In genomic region chr3:103589636-103590035, GRCm38 (mm10) we compare ENCODE assay signal across 29 mouse cellular contexts. TPM values are rescaled to one million over a fixed set of nuclear protein-coding genes. Genes with fewer than 3 reads are reported as not detected.
DNase-seq lines count a peak whose midpoint lies in the region; ATAC-seq and TF ChIP-seq lines count a peak whose summit lies in the region.
"Had no signal": no experiment of that assay in that cellular context is flagged by ENCODE, and none has a peak within 500 bp of the region (broad histone marks: within the 10 kb centered on the region; RNA-seq: fewer than 3 reads in every experiment).

No protein-coding gene starts in this region.

- H3K27me3 ChIP-seq in heart, adult 2 months (ENCODE audit: control insufficient read depth, insufficient read depth, low read length), result no peaks in the 10 kb centered on the region
- H3K27me3 ChIP-seq in heart, embryonic 11.5 days (ENCODE audit: control insufficient read depth, insufficient read depth, low read length), result no peaks in the 10 kb centered on the region
- no peaks in the 10 kb centered on the region; the same call in 1 of the 2 replicates for H3K27me3 ChIP-seq in heart, embryonic 10.5 days (ENCODE audit: insufficient read depth, poor library complexity, severe bottlenecking)
- H3K27me3 ChIP-seq in heart, postnatal 0 days (ENCODE audit: control insufficient read depth, insufficient read depth, low read length), result peaks cover 3% of the 10 kb centered on the region; the same call in 1 of the 2 replicates
- no peaks in the 10 kb centered on the region for H3K27me3 ChIP-seq in forebrain, embryonic 12.5 days
- H3K27me3 ChIP-seq: CH12.LX; heart, embryonic 13.5 days; hindbrain, embryonic 12.5 days; hindbrain, embryonic 15.5 days had no signal

- no peak overlapping the region for H3K4me3 ChIP-seq in heart, adult 2 months
- H3K4me3 ChIP-seq in heart, embryonic 11.5 days (ENCODE audit: low read depth, low read length), result no peak overlapping the region
- no peak overlapping the region for H3K4me3 ChIP-seq in heart, embryonic 10.5 days
- H3K4me3 ChIP-seq in heart, postnatal 0 days (ENCODE audit: low read depth, low read length), result no peak overlapping the region
- H3K4me3 ChIP-seq in forebrain, embryonic 12.5 days (replicated peaks), result no peak overlapping the region
- H3K4me3 ChIP-seq: forebrain, embryonic 10.5 days; heart, embryonic 13.5 days; hindbrain, embryonic 12.5 days; hindbrain, embryonic 15.5 days had no signal

- H3K4me1 ChIP-seq in heart, adult 2 months (ENCODE audit: control insufficient read depth, insufficient read depth, low read length), result peaks cover 4% of the 10 kb centered on the region
- no peaks in the 10 kb centered on the region for H3K4me1 ChIP-seq in heart, embryonic 11.5 days (ENCODE audit: control insufficient read depth, insufficient read depth, low read length)
- peaks cover 4% of the 10 kb centered on the region; the same call in 1 of the 2 replicates for H3K4me1 ChIP-seq in heart, embryonic 10.5 days
- no peaks in the 10 kb centered on the region for H3K4me1 ChIP-seq in heart, postnatal 0 days (ENCODE audit: control insufficient read depth, insufficient read depth)
- no peaks in the 10 kb centered on the region for H3K4me1 ChIP-seq in forebrain, embryonic 12.5 days
- H3K4me1 ChIP-seq: forebrain, embryonic 10.5 days; hindbrain, embryonic 12.5 days; hindbrain, embryonic 15.5 days had no signal

- TF ChIP-seq POLR2A in heart, adult 2 months (IDR thresholded peaks at IDR 0.05; ENCODE audit: insufficient read depth, low read depth, low read length), result 0 out of 2 replicates have a peak, but pooled peaks have one; percentile 24

- DNase-seq in heart, adult 2 months, result peak; percentile 26 to 27
- DNase-seq in heart, postnatal 14 days, result no peak
- DNase-seq in heart, embryonic 10.5 days (ENCODE audit: low spot score), result no peak
- no peak for DNase-seq in heart, postnatal 0 days (ENCODE audit: low spot score)
- DNase-seq: adrenal gland, postnatal 10 days; adrenal gland, postnatal 36 days; B cell, adult 2 months; cerebellum, adult 18-20 months; cerebellum, adult 9-10 months; cerebellum, postnatal 14 days; forebrain, postnatal 0 days; gastrocnemius, postnatal 25 days; kidney, adult 2 months had no signal

- H3K79me2 ChIP-seq in heart, adult 2 months (replicated peaks; ENCODE audit: control insufficient read depth, insufficient read depth, low read length), result no peaks in the 10 kb centered on the region

- TF ChIP-seq EP300 in heart, adult 2 months (IDR thresholded peaks at IDR 0.05; ENCODE audit: insufficient read depth, low read depth, low read length), result peak; percentile 39; the same call in 1 of the 2 replicates
- no peak for TF ChIP-seq EP300 in heart, postnatal 0 days (IDR thresholded peaks at IDR 0.05; ENCODE audit: low read depth)

- H3K27ac ChIP-seq in heart, adult 2 months, result no peak overlapping the region
- no peak overlapping the region for H3K27ac ChIP-seq in heart, embryonic 11.5 days (ENCODE audit: low read depth, low read length)
- H3K27ac ChIP-seq in heart, embryonic 10.5 days, result no peak overlapping the region
- no peak overlapping the region for H3K27ac ChIP-seq in heart, postnatal 0 days (ENCODE audit: low read depth)
- H3K27ac ChIP-seq in forebrain, embryonic 12.5 days, result no peak overlapping the region
- H3K27ac ChIP-seq: forebrain, embryonic 10.5 days; heart, embryonic 13.5 days; hindbrain, embryonic 12.5 days; hindbrain, embryonic 15.5 days had no signal

- H3K9ac ChIP-seq in heart, adult 2 months (ENCODE audit: low read depth, low read length), result no peak overlapping the region
- H3K9ac ChIP-seq in heart, embryonic 11.5 days (ENCODE audit: low read depth, low read length), result no peak overlapping the region
- H3K9ac ChIP-seq in heart, postnatal 0 days (replicated peaks; ENCODE audit: low read depth, low read length), result no peak overlapping the region
- H3K9ac ChIP-seq in forebrain, embryonic 12.5 days, result no peak overlapping the region
- H3K9ac ChIP-seq: forebrain, postnatal 0 days; heart, embryonic 13.5 days; hindbrain, embryonic 12.5 days; hindbrain, embryonic 15.5 days had no signal

- ATAC-seq in heart, embryonic 11.5 days (replicated peaks; ENCODE audit: insufficient number of reproducible peaks, low FRiP score, low TSS enrichment), result peak; percentile 10; the same call in 1 of the 2 replicates
- ATAC-seq in heart, postnatal 0 days (ENCODE audit: insufficient read depth, low read depth), result peak; percentile 69
- ATAC-seq in frontal cortex, adult (ENCODE audit: low TSS enrichment), result no peak
- no peak for ATAC-seq in forebrain, embryonic 12.5 days (ENCODE audit: low FRiP score)
- ATAC-seq: forebrain, embryonic 14.5 days; forebrain, postnatal 0 days; intestine, postnatal 0 days; Patski had no signal

- H3K4me2 ChIP-seq in heart, embryonic 11.5 days, result no peak overlapping the region
- H3K4me2 ChIP-seq in heart, postnatal 0 days (ENCODE audit: low read depth, low read length), result no peak overlapping the region
- H3K4me2 ChIP-seq in forebrain, embryonic 12.5 days, result no peak overlapping the region
- H3K4me2 ChIP-seq: heart, embryonic 13.5 days; hindbrain, embryonic 12.5 days; hindbrain, embryonic 15.5 days had no signal

- intact Hi-C loops in heart, adult 2 months (cut with DNase I), result no loop called here
- intact Hi-C loops in heart, postnatal 14 days (cut with DNase I), result no loop called here

- 24% methylated on average over 5 of the region's 5 CpGs for WGBS in heart, adult 2 months
- WGBS in heart, embryonic 11.5 days (ENCODE audit: insufficient replicate concordance), result 45% methylated on average over 5 of the region's 5 CpGs
- WGBS in heart, embryonic 10.5 days, result 60% methylated on average over 5 of the region's 5 CpGs
- 31% methylated on average over 5 of the region's 5 CpGs for WGBS in heart, postnatal 0 days
- 79% methylated on average over 5 of the region's 5 CpGs for WGBS in forebrain, embryonic 12.5 days

- H3K9me3 ChIP-seq in heart, embryonic 11.5 days (replicated peaks; ENCODE audit: control insufficient read depth, low read length), result no peaks in the 10 kb centered on the region
- no peaks in the 10 kb centered on the region for H3K9me3 ChIP-seq in heart, embryonic 10.5 days
- H3K9me3 ChIP-seq in heart, postnatal 0 days (replicated peaks; ENCODE audit: control insufficient read depth, low read length), result no peaks in the 10 kb centered on the region
- H3K9me3 ChIP-seq in forebrain, embryonic 12.5 days, result no peaks in the 10 kb centered on the region
- H3K9me3 ChIP-seq: forebrain, embryonic 10.5 days; G1E; heart, embryonic 13.5 days; hindbrain, embryonic 12.5 days; hindbrain, embryonic 15.5 days had no signal

- H3K36me3 ChIP-seq in heart, adult 2 months (ENCODE audit: control insufficient read depth, insufficient read depth, low read length), result no peaks in the 10 kb centered on the region
- H3K36me3 ChIP-seq in heart, embryonic 11.5 days (ENCODE audit: control insufficient read depth, insufficient read depth, low read length), result no peaks in the 10 kb centered on the region
- no peaks in the 10 kb centered on the region for H3K36me3 ChIP-seq in heart, embryonic 10.5 days
- no peaks in the 10 kb centered on the region for H3K36me3 ChIP-seq in heart, postnatal 0 days (replicated peaks; ENCODE audit: control insufficient read depth, insufficient read depth, low read length)
- H3K36me3 ChIP-seq in forebrain, embryonic 12.5 days (replicated peaks), result no peaks in the 10 kb centered on the region
- H3K36me3 ChIP-seq: forebrain, embryonic 10.5 days; G1E; heart, embryonic 13.5 days; hindbrain, embryonic 12.5 days; hindbrain, embryonic 15.5 days had no signal

- TF ChIP-seq CTCF in heart, adult 2 months (IDR thresholded peaks at IDR 0.05), result no peak
- no peak for TF ChIP-seq CTCF in heart, postnatal 0 days (IDR thresholded peaks at IDR 0.05; ENCODE audit: low read depth)

RNA-seq across cellular contexts. Expression of gene Syt6, which starts 14.6 kb away (rescaled TPM):
- under 1 TPM in 1 of 2 experiments, not detected in 1; 0.05 TPM for total RNA-seq in heart, adult 2 months (2021)
- polyA plus RNA-seq in heart, adult 2 months (2012; rRNA removed), result not detected in 2 replicates
- total RNA-seq in heart, postnatal 14 days (2021), result not detected
- polyA plus RNA-seq in heart, embryonic 11.5 days (2014; fragmentation: Nextera tagmentation; extraction: Ambion mirVana), result 0.18 and 0.59 TPM in 2 replicates
- 0.34 and 0.51 TPM in 2 replicates for polyA plus RNA-seq in heart, embryonic 10.5 days (2016; fragmentation: Nextera tagmentation; extraction: Ambion mirVana)
- not detected in 2 replicates for total RNA-seq in heart, postnatal 0 days (2014; rRNA removed; ENCODE audit: low replicate concordance)
- not detected in 2 replicates for polyA plus RNA-seq in heart, postnatal 0 days (2015; fragmentation: Nextera tagmentation; extraction: Ambion mirVana)
- 4.8 and 5.1 TPM in 2 replicates for polyA plus RNA-seq in forebrain, embryonic 12.5 days (2016; fragmentation: Nextera tagmentation; extraction: Ambion mirVana)
- total RNA-seq: adrenal gland, adult 18-20 months; adrenal gland, postnatal 36 days; CH12.LX; gastrocnemius, adult 8-10 months; gastrocnemius, postnatal 25 days; hematopoietic stem cell, adult 5-6 weeks had no signal
- polyA plus RNA-seq: G1E; gonadal fat pad, adult 2 months; kidney, adult 2 months; Patski had no signal

RNA-seq across cellular contexts. Expression of gene Atg4a-ps, which starts 56.2 kb away (rescaled TPM):
- 1 to 10 TPM in 1 of 2 experiments, not detected in 1; 1.9 TPM for total RNA-seq in heart, adult 2 months (2021)
- polyA plus RNA-seq in heart, adult 2 months (2012; rRNA removed), result 0.12 TPM in 1 of 2 replicates, not detected in the other
- total RNA-seq in heart, postnatal 14 days (2021), result 1 to 10 TPM in 1 of 2 experiments, not detected in 1; 2.7 TPM
- polyA plus RNA-seq in heart, embryonic 11.5 days (2014; fragmentation: Nextera tagmentation; extraction: Ambion mirVana), result 0.09 and 0.13 TPM in 2 replicates
- 0.14 and 0.15 TPM in 2 replicates for polyA plus RNA-seq in heart, embryonic 10.5 days (2016; fragmentation: Nextera tagmentation; extraction: Ambion mirVana)
- total RNA-seq in heart, postnatal 0 days (2014; rRNA removed; ENCODE audit: low replicate concordance), result not detected in 2 replicates
- 0.07 and 0.10 TPM in 2 replicates for polyA plus RNA-seq in heart, postnatal 0 days (2015; fragmentation: Nextera tagmentation; extraction: Ambion mirVana)
- polyA plus RNA-seq in forebrain, embryonic 12.5 days (2016; fragmentation: Nextera tagmentation; extraction: Ambion mirVana), result 0.17 TPM in 1 of 2 replicates, not detected in the other
- polyA plus RNA-seq: G1E; hindbrain, embryonic 12.5 days; hindbrain, embryonic 15.5 days; kidney, adult 2 months had no signal

Comparison
In these comparisons a context has a peak if more than half of its experiments do, and no peak if none do; other contexts are left out.
1. DNase-seq: peak in heart, adult 2 months (2 of 2); none in heart, postnatal 14 days (0 of 2), heart, embryonic 10.5 days (single experiment) and heart, postnatal 0 days (single experiment).
2. ATAC-seq: peak in heart, embryonic 11.5 days (single experiment) and heart, postnatal 0 days (single experiment); none in frontal cortex, adult (single experiment) and forebrain, embryonic 12.5 days (single experiment).